Mouse (Mus musculus): ENCODE data around the gene Bbs4.

DNA sequence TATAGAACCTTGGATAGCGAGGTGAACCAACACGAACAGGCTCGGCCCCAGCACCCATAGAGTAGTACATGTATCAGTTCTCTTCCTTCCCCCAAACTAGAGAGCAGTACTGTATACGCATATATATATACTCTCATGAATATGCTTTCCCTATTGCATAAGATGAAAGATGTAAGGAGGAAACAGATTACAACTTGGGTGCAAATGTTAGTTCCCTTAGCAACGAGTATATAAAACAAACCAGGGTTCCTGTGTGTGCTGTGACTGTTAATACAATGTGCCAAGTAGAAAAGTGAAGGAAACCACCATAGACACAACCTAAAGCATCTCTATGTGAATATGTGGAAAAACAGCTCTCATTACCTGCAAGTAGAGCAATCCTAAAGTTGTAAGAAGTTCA lies 23.3 kb downstream of the Bbs4 start:
- no peak for TF ChIP-seq EP300 (IDR thresholded peaks at IDR 0.05; ENCODE audit: low read depth)
- TF ChIP-seq CTCF (IDR thresholded peaks at IDR 0.05; ENCODE audit: low read depth) = no peak
